Mouse (Mus musculus): ENCODE results near the gene Mroh7.

GRCm38 (mm10) chr4:106652546-106652945 is 78.2 kb downstream of the Mroh7 start:
- TF ChIP-seq CTCF (IDR thresholded peaks at IDR 0.05; ENCODE audit: low read depth) (no peak), EP300 (IDR thresholded peaks at IDR 0.05; ENCODE audit: low read depth) (no peak)

Measured in liver, embryonic 14.5 days (tissue).